Mouse (Mus musculus): Measurements from ENCODE around the gene Cpsf4. TPM values are rescaled to one million over a fixed set of nuclear protein-coding genes. Genes with fewer than 3 reads are reported as not detected.
"Not testable (repeated sequence)": the region's sequence is repeated elsewhere in the genome, so short reads cannot be mapped to it uniquely, and the experiment has no call there.

Cpsf4 gene
- polyA plus RNA-seq, 1 experiment from 2014 or later: 28.9 TPM

GRCm38 (mm10) chr5:145208391-145208790 lies 41.4 kb downstream of the Cpsf4 start:
- not testable (repeated sequence) for H3K9me3 ChIP-seq (replicated peaks; ENCODE audit: control insufficient read depth, low read length); H3K4me3 ChIP-seq (ENCODE audit: low read depth, low read length); ATAC-seq; H3K27ac ChIP-seq (ENCODE audit: low read depth, low read length); H3K27me3 ChIP-seq (replicated peaks; ENCODE audit: control insufficient read depth, insufficient read depth, low read length); DNase-seq (ENCODE audit: low spot score); H3K9ac ChIP-seq (ENCODE audit: low read length); H3K4me2 ChIP-seq (ENCODE audit: low read length)
- peaks cover 11% of the 10 kb centered on the region for H3K4me1 ChIP-seq (ENCODE audit: control insufficient read depth, insufficient read depth, low read length)
- WGBS: 59% methylated on average over 11 of the region's 11 CpGs
- peaks cover 16% of the 10 kb centered on the region for H3K36me3 ChIP-seq (ENCODE audit: control insufficient read depth, insufficient read depth, low read length)

GRCm38 (mm10) chr5:145211340-145211739 lies 44.3 kb downstream of the Cpsf4 start:
- Histone ChIP-seq H3K9ac (ENCODE audit: low read length) (no peak overlapping the region), H3K9me3 (replicated peaks; ENCODE audit: control insufficient read depth, low read length) (no peaks in the 10 kb centered on the region), H3K27ac (ENCODE audit: low read depth, low read length) (no peak overlapping the region), H3K4me2 (ENCODE audit: low read length) (no peak overlapping the region), H3K36me3 (ENCODE audit: control insufficient read depth, insufficient read depth, low read length) (peaks cover 23% of the 10 kb centered on the region), H3K4me3 (ENCODE audit: low read depth, low read length) (no peak overlapping the region), H3K27me3 (replicated peaks; ENCODE audit: control insufficient read depth, insufficient read depth, low read length) (no peaks in the 10 kb centered on the region), H3K4me1 (ENCODE audit: control insufficient read depth, insufficient read depth, low read length) (no peaks in the 10 kb centered on the region)
- whole genome bisulfite sequencing: 97% methylated on average over 4 of the region's 4 CpGs
- DNase-seq (ENCODE audit: low spot score): no peak
- no peak for ATAC-seq

- Histone ChIP-seq H3K27me3 (replicated peaks; ENCODE audit: control insufficient read depth, insufficient read depth, low read length) (no peaks in the 10 kb centered on the region), H3K36me3 (ENCODE audit: control insufficient read depth, insufficient read depth, low read length) (peaks cover 23% of the 10 kb centered on the region)
- WGBS: 94% methylated on average over 4 of the region's 4 CpGs
These were observed 45.2 kb downstream of the Cpsf4 start for GRCm38 (mm10) chr5:145212216-145212615.

GRCm38 (mm10) chr5:145213505-145213904 lies 46.5 kb downstream of the Cpsf4 start:
- WGBS: 95% methylated on average over 3 of the region's 3 CpGs
- no peak overlapping the region for H3K4me2 ChIP-seq (ENCODE audit: low read length)
- H3K4me3 ChIP-seq (ENCODE audit: low read depth, low read length): no peak overlapping the region
- no peaks in the 10 kb centered on the region for H3K27me3 ChIP-seq (replicated peaks; ENCODE audit: control insufficient read depth, insufficient read depth, low read length)
- DNase-seq (ENCODE audit: low spot score) (no peak), ATAC-seq (no peak)
- no peaks in the 10 kb centered on the region for H3K9me3 ChIP-seq (replicated peaks; ENCODE audit: control insufficient read depth, low read length)
- H3K27ac ChIP-seq (ENCODE audit: low read depth, low read length): no peak overlapping the region
- H3K4me1 ChIP-seq (ENCODE audit: control insufficient read depth, insufficient read depth, low read length): no peaks in the 10 kb centered on the region
- H3K36me3 ChIP-seq (ENCODE audit: control insufficient read depth, insufficient read depth, low read length): peaks cover 30% of the 10 kb centered on the region
- no peak overlapping the region for H3K9ac ChIP-seq (ENCODE audit: low read length)

More at GRCm38 (mm10) chr5:145212216-145212615, 45.2 kb downstream of the Cpsf4 start:
- ATAC-seq (no peak), DNase-seq (ENCODE audit: low spot score) (no peak)
- Histone ChIP-seq H3K9ac (ENCODE audit: low read length) (no peak overlapping the region), H3K4me2 (ENCODE audit: low read length) (no peak overlapping the region), H3K4me3 (ENCODE audit: low read depth, low read length) (no peak overlapping the region), H3K9me3 (replicated peaks; ENCODE audit: control insufficient read depth, low read length) (no peaks in the 10 kb centered on the region), H3K27ac (ENCODE audit: low read depth, low read length) (no peak overlapping the region), H3K4me1 (ENCODE audit: control insufficient read depth, insufficient read depth, low read length) (no peaks in the 10 kb centered on the region)

GRCm38 (mm10) chr5:145214679-145215078 lies 47.7 kb downstream of the Cpsf4 start:
- DNase-seq (ENCODE audit: low spot score): no peak
- H3K27ac ChIP-seq (ENCODE audit: low read depth, low read length): no peak overlapping the region
- no peak overlapping the region for H3K4me3 ChIP-seq (ENCODE audit: low read depth, low read length)
- H3K27me3 ChIP-seq (replicated peaks; ENCODE audit: control insufficient read depth, insufficient read depth, low read length): no peaks in the 10 kb centered on the region
- no peaks in the 10 kb centered on the region for H3K4me1 ChIP-seq (ENCODE audit: control insufficient read depth, insufficient read depth, low read length)
- H3K36me3 ChIP-seq (ENCODE audit: control insufficient read depth, insufficient read depth, low read length): peaks cover 40% of the 10 kb centered on the region
- H3K4me2 ChIP-seq (ENCODE audit: low read length): no peak overlapping the region
- 73% methylated on average over 4 of the region's 4 CpGs for WGBS
- H3K9me3 ChIP-seq (replicated peaks; ENCODE audit: control insufficient read depth, low read length): no peaks in the 10 kb centered on the region
- no peak overlapping the region for H3K9ac ChIP-seq (ENCODE audit: low read length)
- ATAC-seq: no peak

- WGBS: 89% methylated on average over 6 of the region's 6 CpGs
- no peak overlapping the region for H3K4me3 ChIP-seq (ENCODE audit: low read depth, low read length)
- no peak for ATAC-seq
- peaks cover 54% of the 10 kb centered on the region for H3K36me3 ChIP-seq (ENCODE audit: control insufficient read depth, insufficient read depth, low read length)
- no peak for DNase-seq (ENCODE audit: low spot score)
- H3K27ac ChIP-seq (ENCODE audit: low read depth, low read length): no peak overlapping the region
- H3K4me2 ChIP-seq (ENCODE audit: low read length): no peak overlapping the region
- no peaks in the 10 kb centered on the region for H3K27me3 ChIP-seq (replicated peaks; ENCODE audit: control insufficient read depth, insufficient read depth, low read length)
- H3K9ac ChIP-seq (ENCODE audit: low read length): no peak overlapping the region
- H3K4me1 ChIP-seq (ENCODE audit: control insufficient read depth, insufficient read depth, low read length): no peaks in the 10 kb centered on the region
- H3K9me3 ChIP-seq (replicated peaks; ENCODE audit: control insufficient read depth, low read length): no peaks in the 10 kb centered on the region
These were observed 50.7 kb downstream of the Cpsf4 start for GRCm38 (mm10) chr5:145217746-145218145.

GRCm38 (mm10) chr5:145218206-145218605 lies 51.2 kb downstream of the Cpsf4 start:
- H3K9ac ChIP-seq (ENCODE audit: low read length): no peak overlapping the region
- DNase-seq (ENCODE audit: low spot score) (no peak), ATAC-seq (no peak)
- peaks cover 56% of the 10 kb centered on the region for H3K36me3 ChIP-seq (ENCODE audit: control insufficient read depth, insufficient read depth, low read length)
- no peak overlapping the region for H3K27ac ChIP-seq (ENCODE audit: low read depth, low read length)
- WGBS: 96% methylated on average over 21 of the region's 21 CpGs
- H3K4me1 ChIP-seq (ENCODE audit: control insufficient read depth, insufficient read depth, low read length): no peaks in the 10 kb centered on the region
- no peaks in the 10 kb centered on the region for H3K27me3 ChIP-seq (replicated peaks; ENCODE audit: control insufficient read depth, insufficient read depth, low read length)
- H3K9me3 ChIP-seq (replicated peaks; ENCODE audit: control insufficient read depth, low read length): no peaks in the 10 kb centered on the region
- no peak overlapping the region for H3K4me2 ChIP-seq (ENCODE audit: low read length)
- H3K4me3 ChIP-seq (ENCODE audit: low read depth, low read length): no peak overlapping the region

- Histone ChIP-seq H3K9ac (ENCODE audit: low read length) (no peak overlapping the region), H3K9me3 (replicated peaks; ENCODE audit: control insufficient read depth, low read length) (no peaks in the 10 kb centered on the region), H3K4me3 (ENCODE audit: low read depth, low read length) (no peak overlapping the region), H3K36me3 (ENCODE audit: control insufficient read depth, insufficient read depth, low read length) (peaks cover 53% of the 10 kb centered on the region), H3K4me2 (ENCODE audit: low read length) (no peak overlapping the region), H3K27me3 (replicated peaks; ENCODE audit: control insufficient read depth, insufficient read depth, low read length) (no peaks in the 10 kb centered on the region), H3K27ac (ENCODE audit: low read depth, low read length) (no peak overlapping the region), H3K4me1 (ENCODE audit: control insufficient read depth, insufficient read depth, low read length) (no peaks in the 10 kb centered on the region)
- no peak for ATAC-seq
- WGBS: 95% methylated on average over 20 of the region's 20 CpGs
- DNase-seq (ENCODE audit: low spot score): no peak
These were observed 51.7 kb downstream of the Cpsf4 start for GRCm38 (mm10) chr5:145218671-145219070.

GRCm38 (mm10) chr5:145219981-145220380 lies 53.0 kb downstream of the Cpsf4 start:
- ATAC-seq: no peak
- Histone ChIP-seq H3K9ac (ENCODE audit: low read length) (no peak overlapping the region), H3K27ac (ENCODE audit: low read depth, low read length) (no peak overlapping the region), H3K27me3 (replicated peaks; ENCODE audit: control insufficient read depth, insufficient read depth, low read length) (no peaks in the 10 kb centered on the region), H3K9me3 (replicated peaks; ENCODE audit: control insufficient read depth, low read length) (no peaks in the 10 kb centered on the region), H3K4me3 (ENCODE audit: low read depth, low read length) (no peak overlapping the region), H3K4me2 (ENCODE audit: low read length) (no peak overlapping the region), H3K4me1 (ENCODE audit: control insufficient read depth, insufficient read depth, low read length) (no peaks in the 10 kb centered on the region), H3K36me3 (ENCODE audit: control insufficient read depth, insufficient read depth, low read length) (peaks cover 53% of the 10 kb centered on the region)
- DNase-seq (ENCODE audit: low spot score): no peak
- 95% methylated on average over 8 of the region's 8 CpGs for WGBS

Measured in forebrain, embryonic 14.5 days (tissue).